Mouse (Mus musculus) left cerebral cortex, postnatal 36 days (tissue): ENCODE data around the gene Mc3r. TPM values are rescaled to one million over a fixed set of nuclear protein-coding genes. Genes with fewer than 3 reads are reported as not detected.

Experiments used
- DNase-seq, 2 experiments: peaks; one replicate each; pipeline ENCODE4 v3.0.0; 2021 to 2022; ENCODE audit warnings: low spot score in 2 of 2, mixed read lengths in 1 of 2
- intact Hi-C: fragments of 180-260 bp; cut with DNase I; formaldehyde crosslinking; loops from one replicate; pipeline ENCODE4 v1.15.1; 2025
- total RNA-seq, 2 experiments: library from RNA; stranded (reverse); gene quantifications; 2 replicates each; pipeline ENCODE4 v1.2.3; 2021

Gene Mc3r
- total RNA-seq: under 1 TPM in 1 of 2 experiments, not detected in 1; 0.14 TPM

DNA sequence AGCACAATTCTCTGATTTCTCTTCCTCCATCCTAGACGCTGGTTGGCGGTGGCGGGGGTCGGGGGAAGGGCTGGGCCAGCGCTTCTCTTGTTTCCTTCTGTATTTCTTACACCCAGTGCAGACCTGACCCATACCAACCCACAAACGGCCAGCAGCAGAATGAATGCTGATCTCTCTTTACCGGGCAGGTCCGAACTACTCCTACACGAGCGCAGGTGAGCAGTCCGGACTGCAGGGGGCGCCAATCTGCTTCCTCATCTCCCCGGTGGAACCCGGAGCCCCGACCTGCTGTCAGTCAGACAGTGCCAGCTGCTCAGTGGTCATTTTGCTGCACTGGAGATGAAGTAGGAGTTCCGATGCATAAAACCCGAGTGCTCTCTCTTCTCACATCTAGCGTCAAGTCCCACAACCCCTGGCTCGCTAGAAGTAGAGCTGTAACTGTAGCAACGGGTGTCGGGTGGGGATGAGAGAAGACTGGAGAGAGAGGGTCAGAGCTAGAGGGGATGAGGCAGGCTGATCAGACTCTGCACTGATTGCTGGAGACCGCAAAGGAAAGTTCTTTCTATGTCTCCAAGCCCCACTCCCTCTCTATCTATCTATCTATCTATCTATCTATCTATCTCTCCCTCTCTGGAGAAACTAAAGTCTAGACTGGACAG is at the start of gene Mc3r:
TSS of gene Mc3r (plus strand) at position 387 of the 659 bp plus-strand sequence.
- DNase-seq: peak; percentile 47 to 52
- intact Hi-C loops: loop anchor here (2.0 kb wide), 1 partner anchor 81 kb away; no protein-coding TSS in a partner anchor

GRCm38 (mm10) chr2:172201998-172202780 is 46.1 kb upstream of the Mc3r start:
- no peak for DNase-seq
- intact Hi-C loops: loop anchor here (10.0 kb wide), 1 partner anchor 157 kb away; the partner anchor contains the start of gene Cbln4

DNA sequence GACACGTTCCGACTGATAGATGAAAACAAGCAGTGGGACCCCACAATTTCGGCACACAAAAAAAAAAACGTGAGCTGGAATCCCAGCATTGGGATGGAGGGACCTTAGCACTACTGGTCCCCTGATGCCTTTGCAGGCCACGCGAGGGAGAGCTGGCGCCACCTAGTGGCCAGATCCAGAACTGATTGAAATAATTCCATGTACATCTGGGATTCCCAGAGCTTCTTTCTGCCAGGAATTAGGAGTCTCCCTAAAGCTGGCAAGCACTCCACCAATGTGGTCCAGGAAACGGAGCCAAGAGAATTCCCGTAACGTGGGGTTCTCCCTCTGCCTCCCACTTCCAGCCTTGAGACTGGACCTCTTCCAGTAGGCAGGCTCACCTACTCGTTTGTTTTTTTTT is 41.3 kb upstream of the Mc3r start:
- DNase-seq: peak; percentile 78 to 86
- intact Hi-C loops: loop anchor here (2.0 to 10.0 kb wide), 3 partner anchors 162 to 1294 kb away; partner anchors contain the start of gene Cbln4

DNA sequence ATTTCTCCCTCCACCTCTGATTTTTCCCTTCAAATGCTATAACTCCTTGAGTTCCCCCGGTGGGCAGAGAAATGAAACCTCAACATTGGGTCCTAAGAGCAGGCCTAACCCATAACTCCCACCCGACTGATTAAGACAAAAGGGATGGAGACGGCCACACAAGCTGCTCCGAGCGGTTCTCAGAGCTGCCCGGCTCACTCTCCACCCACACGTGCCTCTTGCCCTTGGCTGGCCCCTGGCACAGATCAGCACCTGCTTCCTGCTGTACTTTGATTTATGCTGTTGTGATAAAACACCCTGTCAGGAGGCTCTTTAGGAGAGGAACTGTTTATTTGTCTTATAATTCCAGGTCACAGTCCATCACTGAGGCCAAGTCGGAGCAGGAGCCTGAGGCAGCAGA is 34.8 kb upstream of the Mc3r start:
- DNase-seq: no peak
- intact Hi-C loops: no loop called here

GRCm38 (mm10) chr2:172214336-172214735 is 34.0 kb upstream of the Mc3r start:
- intact Hi-C loops: loop anchor here (2.0 kb wide), 1 partner anchor 1302 kb away; no protein-coding TSS in a partner anchor
- no peak for DNase-seq

GRCm38 (mm10) chr2:172215508-172216162 is 32.7 kb upstream of the Mc3r start:
- intact Hi-C loops: loop anchor here (2.0 to 5.0 kb wide), 3 partner anchors 1303 to 1693 kb away; no protein-coding TSS in a partner anchor
- DNase-seq: peak; percentile 14 to 42

GRCm38 (mm10) chr2:172216163-172216915 is 32.0 kb upstream of the Mc3r start:
- no peak for DNase-seq
- intact Hi-C loops: loop anchor here (5.0 kb wide), 2 partner anchors 1339 to 1694 kb away; no protein-coding TSS in a partner anchor

- no peak for DNase-seq
- intact Hi-C loops: loop anchor here (5.0 kb wide), 2 partner anchors 1341 to 1696 kb away; no protein-coding TSS in a partner anchor
These were observed 30.4 kb upstream of the Mc3r start for GRCm38 (mm10) chr2:172217886-172218285.

DNA sequence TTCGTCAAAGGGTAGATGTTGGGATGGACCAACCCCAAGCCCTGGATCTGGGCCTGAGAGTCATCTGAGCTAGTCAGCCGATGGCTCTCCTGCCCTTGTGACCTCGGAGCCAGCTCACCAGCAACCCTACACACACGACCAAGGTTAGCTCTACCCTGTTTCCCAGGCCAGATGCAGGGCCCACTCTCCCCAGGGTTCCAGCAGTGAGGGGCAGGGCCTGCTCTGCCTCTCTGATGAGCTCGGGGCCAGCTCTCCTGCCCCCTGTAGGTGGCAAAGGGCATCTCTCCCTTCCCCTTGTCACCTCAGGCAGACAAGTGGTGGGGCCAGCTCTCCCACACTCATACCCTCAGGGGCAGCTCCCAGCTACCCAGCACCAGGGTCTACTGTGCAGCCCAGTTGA is 29.1 kb upstream of the Mc3r start:
- intact Hi-C loops: loop anchor here (5.0 kb wide), 2 partner anchors 1342 to 1697 kb away; no protein-coding TSS in a partner anchor
- no peak for DNase-seq

- intact Hi-C loops: loop anchor here (1.0 to 5.0 kb wide), 2 partner anchors 107 to 225 kb away; no protein-coding TSS in a partner anchor
- DNase-seq: peak; percentile 51 to 62
These were observed 26.5 kb upstream of the Mc3r start for GRCm38 (mm10) chr2:172221656-172222393.

- DNase-seq: no peak
- intact Hi-C loops: loop anchor here (5.0 kb wide), 1 partner anchor 225 kb away; no protein-coding TSS in a partner anchor
These were observed 25.9 kb upstream of the Mc3r start for GRCm38 (mm10) chr2:172222394-172222785.

GRCm38 (mm10) chr2:172222891-172223290 is 25.4 kb upstream of the Mc3r start:
- intact Hi-C loops: loop anchor here (5.0 kb wide), 1 partner anchor 224 kb away; no protein-coding TSS in a partner anchor
- DNase-seq: no peak

DNA sequence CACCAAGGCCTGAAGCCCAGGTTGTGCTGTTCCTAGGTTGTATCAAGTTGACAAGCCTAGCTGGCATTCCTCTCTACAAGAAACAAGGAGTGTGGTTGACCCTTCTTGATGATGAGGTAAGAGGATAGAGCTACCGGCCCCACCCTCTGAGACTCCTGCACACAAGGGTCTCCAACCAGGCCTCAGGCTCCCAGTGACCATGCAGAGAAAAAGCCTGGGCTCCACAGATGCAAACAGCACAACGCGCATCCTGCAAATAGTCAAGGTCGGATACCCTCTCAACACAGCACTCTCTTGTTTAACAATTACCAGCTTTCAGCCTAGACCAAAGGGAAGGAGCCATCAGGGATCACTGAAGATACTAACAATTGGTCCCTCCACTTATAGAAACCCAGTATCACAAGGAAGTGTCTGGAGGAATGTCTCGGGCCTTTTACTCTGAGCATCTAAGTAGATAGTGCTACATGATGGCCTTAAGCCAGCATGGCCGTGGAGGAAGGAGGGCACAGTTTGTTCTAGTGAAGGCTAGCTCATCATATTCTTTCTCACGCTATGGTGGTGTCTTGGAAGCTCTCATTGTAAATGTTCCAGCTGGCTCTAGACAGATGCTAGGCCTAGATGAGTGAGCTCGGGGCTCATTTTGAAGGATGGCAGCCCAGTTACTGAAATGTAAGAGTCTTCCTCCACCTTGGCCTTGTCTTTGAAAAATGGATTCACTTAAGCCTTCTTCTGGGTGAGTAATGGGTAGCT is 24.7 kb upstream of the Mc3r start:
- DNase-seq: no peak
- intact Hi-C loops: loop anchor here (5.0 kb wide), 1 partner anchor 224 kb away; no protein-coding TSS in a partner anchor

- intact Hi-C loops: loop anchor here (1.0 kb wide), 1 partner anchor 102 kb away; no protein-coding TSS in a partner anchor
- peak; percentile 39 to 42 for DNase-seq
These were observed 21.3 kb upstream of the Mc3r start for GRCm38 (mm10) chr2:172226945-172227344.

DNA sequence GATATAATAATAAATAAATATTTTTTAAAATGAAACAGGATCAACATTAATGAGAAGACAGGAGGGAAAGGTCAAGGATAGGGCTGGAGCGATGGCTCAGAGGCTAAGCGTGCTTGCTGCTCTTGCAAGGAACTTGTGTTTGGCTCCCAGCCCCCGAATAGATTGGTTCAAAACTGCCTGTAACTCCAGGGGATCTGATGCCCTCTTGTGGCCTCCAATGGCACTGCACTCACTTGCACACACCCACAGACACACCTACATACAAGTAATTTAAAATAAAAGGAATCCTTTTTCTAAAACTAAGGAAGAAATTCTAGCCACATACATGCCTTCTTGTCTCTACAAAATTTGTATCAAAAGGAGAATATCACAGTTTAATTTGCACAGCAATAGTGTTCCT is 20.5 kb upstream of the Mc3r start:
- intact Hi-C loops: loop anchor here (1.0 kb wide), 1 partner anchor 101 kb away; no protein-coding TSS in a partner anchor
- no peak for DNase-seq

DNA sequence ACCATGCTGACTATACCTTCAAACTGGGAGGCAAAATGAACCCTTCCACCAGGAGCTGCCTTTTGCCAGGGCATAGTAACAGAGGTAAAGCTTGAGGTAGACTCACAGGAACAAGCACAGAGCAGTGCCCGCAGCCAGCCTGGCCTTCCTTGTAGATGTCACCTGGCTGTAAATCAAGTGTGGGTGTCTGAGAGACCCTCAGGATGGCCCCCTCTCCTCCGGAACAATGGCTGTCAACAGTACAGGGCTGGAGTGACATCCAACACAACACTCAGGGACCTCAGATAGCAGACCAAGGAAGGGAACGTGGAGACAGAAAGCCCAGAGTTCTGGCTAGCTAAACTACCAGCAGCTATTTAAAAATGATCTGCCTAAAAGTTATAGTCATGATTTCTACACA is 19.1 kb upstream of the Mc3r start:
- DNase-seq: no peak
- intact Hi-C loops: no loop called here

- no peak for DNase-seq
- intact Hi-C loops: no loop called here
These were observed 18.2 kb upstream of the Mc3r start for GRCm38 (mm10) chr2:172230126-172230525.
